ENCODE assay signal across 23 mouse cellular contexts in the genomic region with DNA sequence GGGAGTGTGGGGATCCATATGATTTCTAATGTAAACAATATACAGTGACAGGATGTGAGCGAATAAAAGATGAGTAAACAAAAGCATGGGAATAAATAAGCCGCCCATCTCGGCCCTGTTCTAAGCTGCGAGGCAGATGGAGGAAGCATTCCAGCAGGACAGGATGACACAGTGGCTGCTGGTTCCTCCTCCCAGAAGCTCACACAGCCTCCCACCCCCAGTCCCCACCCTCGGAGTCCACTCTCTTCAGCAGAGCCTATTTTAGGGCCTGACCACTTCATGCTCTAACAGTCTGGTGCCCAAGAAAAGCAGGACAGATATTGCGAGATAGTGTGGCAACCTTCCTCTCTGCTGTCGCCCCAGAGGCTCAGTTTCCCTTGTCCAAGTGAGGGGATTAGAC.
"Had no signal": no experiment of that assay in that cellular context is flagged by ENCODE, and none has a peak within 500 bp of the region (broad histone marks: within the 10 kb centered on the region; RNA-seq: fewer than 3 reads in every experiment).

No protein-coding gene starts in this region.

- H3K4me2 ChIP-seq: intestine, embryonic 15.5 days; kidney, embryonic 15.5 days; limb, embryonic 12.5 days; limb, embryonic 15.5 days; liver, embryonic 11.5 days; lung, embryonic 15.5 days; midbrain, embryonic 13.5 days; neural tube, embryonic 12.5 days; stomach, embryonic 15.5 days had no signal

- H3K27me3 ChIP-seq: intestine, embryonic 15.5 days; kidney, embryonic 15.5 days; limb, embryonic 12.5 days; limb, embryonic 15.5 days; lung, embryonic 15.5 days; midbrain, embryonic 13.5 days; neural tube, embryonic 12.5 days; stomach, embryonic 15.5 days had no signal

- H3K4me3 ChIP-seq: intestine, embryonic 15.5 days; kidney, embryonic 15.5 days; limb, embryonic 12.5 days; limb, embryonic 15.5 days; lung, embryonic 15.5 days; megakaryocyte, embryonic 14.5 days; midbrain, embryonic 10.5 days; midbrain, embryonic 13.5 days; neural tube, embryonic 12.5 days; stomach, embryonic 15.5 days had no signal

- H3K4me1 ChIP-seq: intestine, embryonic 15.5 days; kidney, embryonic 15.5 days; limb, embryonic 12.5 days; limb, embryonic 15.5 days; lung, embryonic 15.5 days; megakaryocyte, embryonic 14.5 days; neural tube, embryonic 12.5 days; stomach, embryonic 15.5 days had no signal

- ATAC-seq: intestine, embryonic 15.5 days; liver, postnatal 0 days had no signal

- DNase-seq: kidney, adult 11 months; kidney, adult 8-10 months; kidney, postnatal 10 days; kidney, postnatal 36 days; left cerebral cortex, postnatal 4 days; liver, postnatal 0 days; retina, postnatal 1 day; right cerebral cortex, postnatal 25 days; spleen, adult 18-20 months; thymus, postnatal 14 days; thymus, postnatal 4 days had no signal

- H3K27ac ChIP-seq: intestine, embryonic 15.5 days; kidney, embryonic 15.5 days; limb, embryonic 12.5 days; limb, embryonic 15.5 days; liver, embryonic 14.5 days; lung, embryonic 15.5 days; midbrain, embryonic 10.5 days; midbrain, embryonic 13.5 days; neural tube, embryonic 12.5 days; stomach, embryonic 15.5 days had no signal

- H3K9ac ChIP-seq: intestine, embryonic 15.5 days; kidney, embryonic 15.5 days; limb, embryonic 12.5 days; limb, embryonic 15.5 days; liver, embryonic 14.5 days; liver, postnatal 0 days; lung, embryonic 15.5 days; midbrain, embryonic 13.5 days; neural tube, embryonic 12.5 days; stomach, embryonic 15.5 days had no signal

- H3K36me3 ChIP-seq: intestine, embryonic 15.5 days; kidney, embryonic 15.5 days; limb, embryonic 12.5 days; limb, embryonic 15.5 days; lung, embryonic 15.5 days; midbrain, embryonic 10.5 days; midbrain, embryonic 13.5 days; neural tube, embryonic 12.5 days; stomach, embryonic 15.5 days had no signal

- H3K9me3 ChIP-seq: intestine, embryonic 15.5 days; kidney, embryonic 15.5 days; limb, embryonic 12.5 days; limb, embryonic 15.5 days; lung, embryonic 15.5 days; midbrain, embryonic 10.5 days; midbrain, embryonic 13.5 days; neural tube, embryonic 12.5 days; stomach, embryonic 15.5 days had no signal
